Mouse (Mus musculus) embryonic facial prominence, embryonic 10.5 days (tissue): ENCODE measurements around the gene Cyp2c38. TPM values are rescaled to one million over a fixed set of nuclear protein-coding genes. Genes with fewer than 3 reads are reported as not detected.
"Not testable (repeated sequence)": the region's sequence is repeated elsewhere in the genome, so short reads cannot be mapped to it uniquely, and the experiment has no call there.

Experiments
- DNase-seq: peaks from one replicate; pipeline ENCODE4 v3.0.0-alpha.2; 2017; ENCODE audit warnings: low spot score
- H3K27ac ChIP-seq: fragments of 300-500 bp; sonication (generic); replicated peaks from 2 replicates; pipeline ENCODE4 v1.5.1; 2016; ENCODE audit warnings: mild to moderate bottlenecking
- H3K27me3 ChIP-seq: fragments of 300-500 bp; sonication (generic); replicated peaks from 2 replicates; pipeline ENCODE4 v1.6.1; 2016; ENCODE audit warnings: low read depth, mild to moderate bottlenecking; ENCODE audit not compliant: poor library complexity, severe bottlenecking
- H3K36me3 ChIP-seq: fragments of 300-500 bp; sonication (generic); replicated peaks from 2 replicates; pipeline ENCODE4 v1.6.1; 2016; ENCODE audit warnings: mild to moderate bottlenecking, moderate library complexity
- H3K4me1 ChIP-seq: fragments of 300-500 bp; sonication (generic); 2 replicates; pipeline ENCODE4 v1.6.1; 2016
- H3K4me3 ChIP-seq: fragments of 300-500 bp; sonication (generic); 2 replicates; pipeline ENCODE4 v1.5.1; 2016; ENCODE audit warnings: mild to moderate bottlenecking, moderate library complexity
- H3K9me3 ChIP-seq: fragments of 300-500 bp; sonication (generic); 2 replicates; pipeline ENCODE4 v1.6.1; 2016; ENCODE audit warnings: mild to moderate bottlenecking
- WGBS: fragments of 180-500 bp; shearing (Covaris S2); methylation state at CpG from one replicate; pipeline ENCODE4 v1.1.7; 2016; 5-methylcytosine and 5-hydroxymethylcytosine counted together
- polyA plus RNA-seq: library from polyadenylated mRNA; unstranded; fragments of >200 nt; fragmentation: Nextera tagmentation; extraction: Ambion mirVana; gene quantifications from 2 replicates; pipeline ENCODE4 v1.2.1, GENCODE M21; 2016

Gene Cyp2c38
- polyA plus RNA-seq = not detected in 2 replicates

- Histone ChIP-seq H3K9me3 (peaks cover 10% of the 10 kb centered on the region; the same call in 1 of the 2 replicates), H3K27me3 (no peaks in the 10 kb centered on the region), H3K4me3 (no peak within 1 kb of the TSS), H3K27ac (no peak within 1 kb of the TSS), H3K4me1 (no peaks in the 10 kb centered on the region), H3K36me3 (no peaks in the 10 kb centered on the region)
- DNase-seq = no peak
- WGBS = 84% methylated on average over 1 of the region's 1 CpGs
Measured at GRCm38 (mm10) chr19:39462941-39463340, at the start of gene Cyp2c38. Gene Cyp2c38 (minus strand): TSS chr19:39463075.

GRCm38 (mm10) chr19:39510534-39510933 lies 47.7 kb upstream of the Cyp2c38 start, which contains the start of gene Cyp2c39:
Gene Cyp2c39 (plus strand): TSS chr19:39510862.
- Histone ChIP-seq H3K27me3 (no peaks in the 10 kb centered on the region), H3K36me3 (no peaks in the 10 kb centered on the region), H3K4me1 (no peaks in the 10 kb centered on the region), H3K27ac (no peak within 1 kb of the TSS), H3K4me3 (no peak within 1 kb of the TSS), H3K9me3 (peaks cover 21% of the 10 kb centered on the region; the same call in 1 of the 2 replicates)
- 85% methylated on average over 4 of the region's 4 CpGs for WGBS
- no peak for DNase-seq

GRCm38 (mm10) chr19:39509533-39509932 lies 46.7 kb upstream of the Cyp2c38 start:
- no peak for DNase-seq
- no peaks in the 10 kb centered on the region for H3K36me3 ChIP-seq
- peaks cover 14% of the 10 kb centered on the region; the same call in 1 of the 2 replicates for H3K9me3 ChIP-seq
- H3K27me3 ChIP-seq = no peaks in the 10 kb centered on the region
- no peak overlapping the region for H3K27ac ChIP-seq
- H3K4me3 ChIP-seq = no peak overlapping the region
- 79% methylated on average over 1 of the region's 1 CpGs for WGBS
- no peaks in the 10 kb centered on the region for H3K4me1 ChIP-seq

GRCm38 (mm10) chr19:39506341-39506740 lies 43.5 kb upstream of the Cyp2c38 start:
- Histone ChIP-seq H3K4me3 (no peak overlapping the region), H3K36me3 (no peaks in the 10 kb centered on the region), H3K9me3 (peaks cover 13% of the 10 kb centered on the region; the same call in 1 of the 2 replicates), H3K27me3 (no peaks in the 10 kb centered on the region), H3K4me1 (no peaks in the 10 kb centered on the region), H3K27ac (no peak overlapping the region)
- DNase-seq = no peak

GRCm38 (mm10) chr19:39483961-39484360 lies 21.1 kb upstream of the Cyp2c38 start:
- peaks cover 40% of the 10 kb centered on the region for H3K9me3 ChIP-seq
- H3K27me3 ChIP-seq, H3K36me3 ChIP-seq, H3K4me3 ChIP-seq, H3K4me1 ChIP-seq, H3K27ac ChIP-seq, DNase-seq: not testable (repeated sequence)
- 95% methylated on average over 1 of the region's 1 CpGs for WGBS

- H3K4me3 ChIP-seq = no peak overlapping the region
- H3K36me3 ChIP-seq = no peaks in the 10 kb centered on the region
- no peaks in the 10 kb centered on the region for H3K27me3 ChIP-seq
- no peak overlapping the region for H3K27ac ChIP-seq
- DNase-seq = no peak
- H3K4me1 ChIP-seq = no peaks in the 10 kb centered on the region
- peaks cover 5% of the 10 kb centered on the region; the same call in 1 of the 2 replicates for H3K9me3 ChIP-seq
Measured at GRCm38 (mm10) chr19:39463923-39464322, 1.0 kb upstream of the Cyp2c38 start.

Other genes with a start within 250 kb of the Cyp2c38 start
- gene Cyp2c29, start 193.7 kb downstream of the Cyp2c38 start, polyA plus RNA-seq = not detected in 2 replicates
- not detected in 2 replicates for gene Cyp2c39, start 47.8 kb upstream of the Cyp2c38 start, polyA plus RNA-seq
- gene Cyp2c67, start 186.0 kb upstream of the Cyp2c38 start, polyA plus RNA-seq = not detected in 2 replicates